Mouse (Mus musculus) yolk sac, embryonic 10.5 days (tissue): ENCODE results near the gene Evc.

ENCODE experiments used
- DNase-seq: peaks from one replicate; pipeline ENCODE4 v3.0.0-alpha.2; 2017; ENCODE audit warnings: low spot score

Gene Evc

GRCm38 (mm10) chr5:37310026-37310425 is 26.7 kb downstream of the Evc start:
- DNase-seq: no peak

- peak; percentile 8 for DNase-seq
Observed at GRCm38 (mm10) chr5:37298370-37298769, 38.3 kb downstream of the Evc start.

- DNase-seq: no peak
Observed at GRCm38 (mm10) chr5:37296717-37297116, 40.0 kb downstream of the Evc start.

- DNase-seq: no peak
Observed at GRCm38 (mm10) chr5:37290983-37291382, 45.7 kb downstream of the Evc start.

GRCm38 (mm10) chr5:37289236-37289635 is 47.5 kb downstream of the Evc start:
- no peak for DNase-seq

- no peak for DNase-seq
Observed at GRCm38 (mm10) chr5:37288374-37288773, 48.3 kb downstream of the Evc start.

- no peak for DNase-seq
Observed at GRCm38 (mm10) chr5:37281021-37281420, 55.7 kb downstream of the Evc start.

GRCm38 (mm10) chr5:37263816-37264215 is 72.9 kb downstream of the Evc start:
- no peak for DNase-seq

- no peak for DNase-seq
Observed at GRCm38 (mm10) chr5:37261734-37262133, 75.0 kb downstream of the Evc start.

- DNase-seq: no peak
Observed at GRCm38 (mm10) chr5:37257243-37257642, 79.5 kb downstream of the Evc start.

GRCm38 (mm10) chr5:37256823-37257222 is 79.9 kb downstream of the Evc start:
- no peak for DNase-seq

GRCm38 (mm10) chr5:37254523-37254922 is 82.2 kb downstream of the Evc start:
- no peak for DNase-seq

GRCm38 (mm10) chr5:37252101-37252804 is 84.4 kb downstream of the Evc start:
- DNase-seq: no peak

- no peak for DNase-seq
Observed at GRCm38 (mm10) chr5:37251596-37251995, 85.1 kb downstream of the Evc start.

GRCm38 (mm10) chr5:37248870-37249269 is 87.8 kb downstream of the Evc start:
- no peak for DNase-seq

GRCm38 (mm10) chr5:37247456-37247855 is 89.2 kb downstream of the Evc start:
- no peak for DNase-seq

GRCm38 (mm10) chr5:37246138-37246910 is 90.4 kb downstream of the Evc start:
- DNase-seq: no peak

GRCm38 (mm10) chr5:37245651-37246050 is 91.0 kb downstream of the Evc start:
- DNase-seq: peak; percentile 36

GRCm38 (mm10) chr5:37244666-37245242 is 91.9 kb downstream of the Evc start:
- no peak for DNase-seq

GRCm38 (mm10) chr5:37244161-37244560 is 92.5 kb downstream of the Evc start:
- DNase-seq: peak; percentile 11

- peak; percentile 56 for DNase-seq
Observed at GRCm38 (mm10) chr5:37243169-37243886, 93.4 kb downstream of the Evc start.

GRCm38 (mm10) chr5:37242360-37243168 is 94.1 kb downstream of the Evc start:
- DNase-seq: no peak
